Mouse (Mus musculus) hindbrain, postnatal 0 days (tissue): Measurements from ENCODE around the gene Rasgef1b. TPM values are rescaled to one million over a fixed set of nuclear protein-coding genes. Genes with fewer than 3 reads are reported as not detected.
A peak's percentile ranks its signal among the peaks of the same experiment; 100 is the strongest.
"Not testable (repeated sequence)": the region's sequence is repeated elsewhere in the genome, so short reads cannot be mapped to it uniquely, and the experiment has no call there.

Source experiments
- ATAC-seq: fragments of 200-750 bp; cut with Nextera tagmentation; 2 replicates; pipeline ENCODE4 v1.8.0; 2017; ENCODE audit warnings: mild to moderate bottlenecking, moderate TSS enrichment, moderate library complexity
- DNase-seq: peaks from one replicate; pipeline ENCODE4 v3.0.0-alpha.2; 2015; ENCODE audit warnings: low spot score
- H3K27ac ChIP-seq: fragments of 300-500 bp; sonication (generic); 2 replicates; pipeline ENCODE4 v1.5.1; 2014; ENCODE audit warnings: mild to moderate bottlenecking
- H3K27me3 ChIP-seq: fragments of 300-500 bp; sonication (generic); 2 replicates; pipeline ENCODE4 v1.6.1; 2014; ENCODE audit warnings: low read length, mixed read lengths; ENCODE audit not compliant: insufficient read depth
- H3K36me3 ChIP-seq: fragments of 300-500 bp; sonication (generic); 2 replicates; pipeline ENCODE4 v1.6.1; 2014; ENCODE audit warnings: low read length, mixed read lengths; ENCODE audit not compliant: insufficient read depth
- H3K4me1 ChIP-seq: fragments of 300-500 bp; sonication (generic); 2 replicates; pipeline ENCODE4 v1.6.1; 2014; ENCODE audit warnings: antibody characterized with exemption, low read length, mixed read lengths; ENCODE audit not compliant: insufficient read depth
- H3K4me2 ChIP-seq: fragments of 300-500 bp; sonication (generic); 2 replicates; pipeline ENCODE4 v1.6.1; 2014; ENCODE audit warnings: low read depth, mild to moderate bottlenecking, low read length, moderate library complexity, mixed read lengths
- H3K4me3 ChIP-seq: fragments of 300-500 bp; sonication (generic); 2 replicates; pipeline ENCODE4 v1.5.1; 2014; ENCODE audit warnings: low read length
- H3K9ac ChIP-seq: fragments of 300-500 bp; sonication (generic); replicated peaks from 2 replicates; pipeline ENCODE4 v1.6.1; 2014; ENCODE audit warnings: mild to moderate bottlenecking, low read length, moderate library complexity, mixed read lengths
- H3K9me3 ChIP-seq: fragments of 300-500 bp; sonication (generic); 2 replicates; pipeline ENCODE4 v1.6.1; 2016; ENCODE audit warnings: low read length, mixed read lengths
- CTCF ChIP-seq: IDR thresholded peaks from 2 replicates; pipeline ENCODE4 v1.5.1; 2016; ENCODE audit warnings: antibody characterized with exemption, control low read depth, low read depth
- WGBS: fragments of 180-500 bp; shearing (Covaris S2); extraction: QIAGEN DNeasy Blood & Tissue Kit; methylation state at CpG from one replicate; pipeline ENCODE4 v1.1.7; 2014; 5-methylcytosine and 5-hydroxymethylcytosine counted together
- polyA plus RNA-seq: library from polyadenylated mRNA; unstranded; fragments of >200 nt; fragmentation: Nextera tagmentation; extraction: Ambion mirVana; gene quantifications from 2 replicates; pipeline ENCODE4 v1.2.1, GENCODE M21; 2015
- total RNA-seq: library from RNA; depleted of rRNA; stranded (reverse); fragments of >200 nt; gene quantifications from 2 replicates; pipeline ENCODE4 v1.2.3, GENCODE M21; 2014

The Rasgef1b gene
- total and polyA plus RNA-seq, 2 experiments from 2014 or later = 32.0 to 39.9 TPM

- Histone ChIP-seq H3K4me1 (no peaks in the 10 kb centered on the region), H3K9ac (no peak overlapping the region), H3K27ac (peak overlapping the region; percentile 4; the same call in 1 of the 2 replicates), H3K4me2 (no peak overlapping the region), H3K27me3 (no peaks in the 10 kb centered on the region), H3K4me3 (no peak overlapping the region), H3K36me3 (peaks cover 19% of the 10 kb centered on the region; the same call in 1 of the 2 replicates), H3K9me3 (no peaks in the 10 kb centered on the region)
- no peak for TF ChIP-seq CTCF
- WGBS = 36% methylated on average over 5 of the region's 5 CpGs
- ATAC-seq = peak; percentile 67
- peak; percentile 23 for DNase-seq
These were observed 504.3 kb downstream of the Rasgef1b start for GRCm38 (mm10) chr5:99224571-99225011.

DNA sequence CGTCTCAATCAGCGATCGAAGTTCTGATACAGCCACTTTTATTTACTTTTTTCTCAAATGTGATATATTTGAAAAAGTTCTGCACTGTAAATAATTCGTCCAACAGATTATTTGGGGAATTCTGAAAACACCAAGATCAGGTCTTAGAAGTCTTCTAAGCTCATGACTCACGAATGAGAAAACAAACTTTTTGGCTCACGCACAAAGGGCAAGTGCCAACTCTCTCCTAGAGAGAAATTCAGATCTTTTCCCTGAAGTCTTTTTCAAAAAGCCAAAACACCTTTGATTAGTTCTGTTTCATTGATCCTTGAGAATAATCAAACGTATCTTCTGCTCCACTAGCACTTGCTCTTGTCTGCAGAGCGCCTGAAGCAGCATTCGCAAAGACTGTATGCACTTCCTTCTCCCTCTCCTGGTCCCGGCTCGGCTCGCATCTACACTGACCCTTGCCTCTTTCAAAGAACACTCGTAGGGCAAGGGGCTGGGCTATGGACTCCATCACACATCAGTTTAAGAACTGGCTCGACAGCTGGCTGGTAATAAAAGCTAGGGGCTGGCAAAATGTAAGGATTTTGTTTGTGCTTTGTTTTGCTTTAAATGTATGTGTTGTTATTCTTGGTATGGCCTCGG, 504.9 kb downstream of the Rasgef1b start:
- DNase-seq = no peak
- TF ChIP-seq CTCF = no peak
- Histone ChIP-seq H3K27ac (peak overlapping the region; percentile 4; the same call in 1 of the 2 replicates), H3K9ac (no peak overlapping the region), H3K4me2 (no peak overlapping the region), H3K9me3 (no peaks in the 10 kb centered on the region), H3K4me1 (no peaks in the 10 kb centered on the region), H3K27me3 (no peaks in the 10 kb centered on the region), H3K36me3 (peaks cover 23% of the 10 kb centered on the region; the same call in 1 of the 2 replicates), H3K4me3 (no peak overlapping the region)
- 55% methylated on average over 15 of the region's 15 CpGs for WGBS
- ATAC-seq = no peak

GRCm38 (mm10) chr5:99218385-99218784, 510.5 kb downstream of the Rasgef1b start:
- 49% methylated on average over 5 of the region's 5 CpGs for WGBS
- ATAC-seq (no peak), DNase-seq (no peak)
- H3K4me1 ChIP-seq = no peaks in the 10 kb centered on the region
- peaks cover 23% of the 10 kb centered on the region; the same call in 1 of the 2 replicates for H3K36me3 ChIP-seq
- no peak overlapping the region for H3K27ac ChIP-seq
- H3K4me2 ChIP-seq = no peak overlapping the region
- no peak for TF ChIP-seq CTCF
- H3K9ac ChIP-seq = no peak overlapping the region
- H3K9me3 ChIP-seq = no peaks in the 10 kb centered on the region
- H3K27me3 ChIP-seq = no peaks in the 10 kb centered on the region
- H3K4me3 ChIP-seq = no peak overlapping the region

GRCm38 (mm10) chr5:99216588-99217152, 512.2 kb downstream of the Rasgef1b start:
- H3K4me3 ChIP-seq, ATAC-seq, H3K4me2 ChIP-seq, H3K9ac ChIP-seq, H3K9me3 ChIP-seq, DNase-seq, H3K27me3 ChIP-seq, H3K4me1 ChIP-seq, H3K27ac ChIP-seq: not testable (repeated sequence)
- WGBS = 100% methylated on average over 1 of the region's 1 CpGs
- H3K36me3 ChIP-seq = peaks cover 12% of the 10 kb centered on the region; the same call in 1 of the 2 replicates

DNA sequence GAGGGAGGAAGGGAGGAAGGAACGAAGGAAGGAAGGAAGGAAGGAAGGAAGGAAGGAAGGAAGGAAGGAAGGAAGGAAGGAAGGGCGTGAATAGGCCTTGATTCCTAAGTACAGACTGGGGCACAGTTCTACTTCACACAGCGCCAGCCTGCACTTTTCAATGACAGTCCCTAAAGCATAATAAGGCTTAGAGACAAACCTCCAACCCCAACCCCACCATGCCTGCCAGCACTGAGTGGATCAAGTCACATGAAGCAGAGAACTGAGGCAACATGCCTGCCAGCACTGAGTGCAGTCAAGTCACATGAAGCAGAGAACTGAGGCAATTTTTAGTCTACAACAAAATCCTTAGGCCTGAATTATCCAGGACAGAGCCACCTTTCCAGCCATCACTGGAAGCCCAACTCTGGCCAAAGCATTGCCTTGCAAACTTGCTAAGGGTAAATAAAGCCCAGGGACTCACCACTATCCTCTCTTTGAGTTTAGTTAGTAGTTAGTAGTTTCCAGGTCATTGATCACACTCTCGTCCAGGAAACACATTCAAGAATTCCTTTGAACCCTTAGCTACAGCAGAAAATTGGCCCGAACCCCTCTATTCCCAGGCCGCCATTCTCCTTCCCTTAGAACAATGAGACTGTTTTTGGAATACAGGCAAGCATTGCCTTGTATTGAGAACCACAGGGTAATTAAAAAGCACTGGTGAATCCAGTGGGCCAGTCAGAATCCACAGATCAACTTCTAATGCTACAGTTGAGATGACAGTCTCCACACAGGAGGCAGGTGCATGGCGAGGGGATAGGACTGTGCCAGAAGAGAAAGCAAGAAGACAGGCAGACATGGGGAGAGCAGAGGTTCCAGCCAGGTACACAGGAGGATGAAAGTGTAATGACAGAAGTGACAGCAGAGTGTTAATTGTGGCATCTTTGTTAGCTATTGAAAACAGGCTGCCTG, 513.4 kb downstream of the Rasgef1b start:
- Histone ChIP-seq H3K27ac (no peak overlapping the region), H3K9me3 (no peaks in the 10 kb centered on the region), H3K4me1 (no peaks in the 10 kb centered on the region), H3K36me3 (peaks cover 6% of the 10 kb centered on the region; the same call in 1 of the 2 replicates), H3K9ac (no peak overlapping the region), H3K27me3 (no peaks in the 10 kb centered on the region), H3K4me3 (no peak overlapping the region), H3K4me2 (no peak overlapping the region)
- 53% methylated on average over 7 of the region's 7 CpGs for WGBS
- ATAC-seq = no peak
- DNase-seq = no peak
- no peak for TF ChIP-seq CTCF

DNA sequence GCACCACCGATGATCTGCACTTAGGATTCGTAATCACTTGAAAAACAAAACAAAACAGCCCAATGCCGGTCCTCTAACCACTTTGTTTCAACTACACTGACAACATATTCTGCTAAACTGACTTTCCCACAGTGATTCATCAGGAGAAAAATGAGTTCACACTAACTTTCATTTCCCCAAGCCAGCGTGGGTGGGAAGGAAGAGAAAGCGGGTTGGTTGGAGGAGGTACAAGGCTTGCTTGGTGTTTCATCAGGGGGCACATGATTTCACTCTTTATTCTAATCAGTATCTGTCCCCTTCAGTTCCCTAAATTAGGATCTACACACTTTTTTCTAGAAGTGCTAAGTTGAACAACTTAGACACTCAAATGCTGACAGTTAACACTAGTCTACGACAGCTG, 514.5 kb downstream of the Rasgef1b start:
- TF ChIP-seq CTCF = no peak
- Histone ChIP-seq H3K4me3 (no peak overlapping the region), H3K4me1 (no peaks in the 10 kb centered on the region), H3K27ac (no peak overlapping the region), H3K27me3 (no peaks in the 10 kb centered on the region), H3K4me2 (no peak overlapping the region), H3K9me3 (no peaks in the 10 kb centered on the region), H3K9ac (no peak overlapping the region), H3K36me3 (peaks cover 2% of the 10 kb centered on the region; the same call in 1 of the 2 replicates)
- WGBS = 85% methylated on average over 6 of the region's 6 CpGs
- ATAC-seq (no peak), DNase-seq (no peak)
